Mouse (Mus musculus): ENCODE data around the gene Wasl. TPM values are rescaled to one million over a fixed set of nuclear protein-coding genes. Genes with fewer than 3 reads are reported as not detected.
A peak's percentile ranks its signal among the peaks of the same experiment; 100 is the strongest.

Gene Wasl
- polyA plus RNA-seq, 1 experiment from 2014 or later: 76.6 TPM

DNA sequence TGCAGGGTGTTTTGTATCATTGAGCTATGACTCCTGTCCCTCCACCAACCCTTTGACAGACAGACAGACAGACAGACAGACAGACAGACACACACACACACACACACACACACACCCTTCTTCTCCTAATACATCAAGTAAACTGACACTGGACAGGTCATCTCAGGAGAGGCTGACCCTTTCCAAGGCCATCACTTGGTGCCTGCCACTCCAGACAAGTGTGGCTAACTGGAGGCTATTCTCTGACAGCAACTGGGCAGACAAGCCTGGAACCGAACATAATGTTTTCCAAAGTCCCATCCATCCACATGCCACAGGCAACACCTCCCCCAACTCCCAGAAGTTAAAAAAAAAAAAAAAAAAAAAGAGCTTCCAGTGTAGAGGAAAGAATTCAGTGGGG lies 63.1 kb downstream of the Wasl start:
- ATAC-seq (ENCODE audit: insufficient number of reproducible peaks, low FRiP score, low TSS enrichment, low read depth): no peak
- H3K27ac ChIP-seq (replicated peaks): no peak overlapping the region
- no peak overlapping the region for H3K4me3 ChIP-seq (replicated peaks)
- H3K9ac ChIP-seq: no peak overlapping the region
- H3K27me3 ChIP-seq: no peaks in the 10 kb centered on the region
- H3K4me1 ChIP-seq: no peaks in the 10 kb centered on the region
- WGBS: 31% methylated on average over 1 of the region's 1 CpGs
- H3K36me3 ChIP-seq: no peaks in the 10 kb centered on the region
- H3K4me2 ChIP-seq (replicated peaks): no peak overlapping the region
- H3K9me3 ChIP-seq (replicated peaks): no peaks in the 10 kb centered on the region

DNA sequence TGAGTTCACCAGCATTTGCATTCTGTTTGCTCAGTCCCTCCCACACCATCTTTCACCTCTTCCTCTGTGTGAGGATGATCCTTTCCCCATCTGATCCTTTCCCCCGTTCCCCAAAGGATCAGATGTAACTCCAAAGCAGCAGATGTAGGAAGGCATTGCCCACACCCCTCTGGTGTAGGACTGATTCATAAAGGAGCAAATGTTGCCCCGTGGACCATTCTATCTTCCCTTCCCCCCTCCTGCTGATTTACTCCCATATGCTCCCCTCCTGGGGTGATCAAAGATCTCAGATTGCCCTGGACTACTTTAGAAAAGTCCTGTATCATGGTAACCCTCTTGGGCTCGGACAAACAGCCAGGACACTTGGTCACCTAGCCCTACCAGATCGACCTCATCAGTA lies 64.1 kb downstream of the Wasl start:
- no peaks in the 10 kb centered on the region for H3K4me1 ChIP-seq
- H3K27ac ChIP-seq (replicated peaks): no peak overlapping the region
- no peak for ATAC-seq (ENCODE audit: insufficient number of reproducible peaks, low FRiP score, low TSS enrichment, low read depth)
- H3K36me3 ChIP-seq: no peaks in the 10 kb centered on the region
- no peaks in the 10 kb centered on the region for H3K9me3 ChIP-seq (replicated peaks)
- WGBS: 75% methylated on average over 4 of the region's 4 CpGs
- no peaks in the 10 kb centered on the region for H3K27me3 ChIP-seq
- H3K4me2 ChIP-seq (replicated peaks): no peak overlapping the region
- no peak overlapping the region for H3K4me3 ChIP-seq (replicated peaks)
- no peak overlapping the region for H3K9ac ChIP-seq

DNA sequence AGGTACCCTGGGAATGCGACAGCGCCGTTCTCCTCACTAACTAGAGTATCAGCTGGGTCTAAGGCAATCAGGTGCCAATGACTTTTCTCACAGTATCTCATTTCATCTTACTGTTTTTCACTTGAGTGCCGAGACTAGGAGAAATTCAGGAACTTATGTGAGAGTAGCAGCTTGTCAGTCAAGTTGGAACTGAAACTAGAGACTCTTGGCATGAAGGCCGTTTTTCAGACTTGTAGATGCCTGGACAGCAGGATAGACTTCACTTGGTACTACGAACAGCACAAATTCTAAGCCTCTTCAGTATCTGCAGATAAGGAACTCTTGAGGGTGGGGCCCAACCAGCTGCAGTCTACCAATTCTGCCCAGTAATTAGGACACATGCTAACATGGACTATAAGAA lies 64.7 kb downstream of the Wasl start:
- H3K27me3 ChIP-seq: no peaks in the 10 kb centered on the region
- 81% methylated on average over 6 of the region's 6 CpGs for WGBS
- H3K27ac ChIP-seq (replicated peaks): no peak overlapping the region
- no peaks in the 10 kb centered on the region for H3K36me3 ChIP-seq
- no peak overlapping the region for H3K4me2 ChIP-seq (replicated peaks)
- no peaks in the 10 kb centered on the region for H3K4me1 ChIP-seq
- no peak overlapping the region for H3K9ac ChIP-seq
- H3K4me3 ChIP-seq (replicated peaks): no peak overlapping the region
- no peak for ATAC-seq (ENCODE audit: insufficient number of reproducible peaks, low FRiP score, low TSS enrichment, low read depth)
- H3K9me3 ChIP-seq (replicated peaks): no peaks in the 10 kb centered on the region

DNA sequence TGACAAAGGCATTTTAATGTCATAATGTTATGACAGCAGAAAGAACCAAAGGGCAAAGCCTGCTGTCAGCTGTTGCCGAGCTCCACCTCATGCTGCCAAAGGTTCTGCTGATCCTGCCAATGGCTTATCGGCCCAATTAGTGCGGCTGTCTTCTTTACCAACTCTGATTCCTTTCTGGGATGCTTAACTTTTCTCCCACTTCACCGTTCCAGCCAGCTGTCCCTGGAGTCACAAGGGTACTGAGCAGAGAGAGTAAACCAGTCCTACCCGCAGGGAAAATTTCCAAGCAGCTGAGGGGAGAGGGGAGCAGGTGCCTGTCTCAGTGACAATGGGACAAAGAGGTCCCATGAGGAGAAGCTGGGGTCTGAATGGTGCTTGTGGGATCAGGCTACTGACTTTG lies 65.2 kb downstream of the Wasl start:
- Histone ChIP-seq H3K9me3 (replicated peaks) (no peaks in the 10 kb centered on the region), H3K36me3 (no peaks in the 10 kb centered on the region), H3K27me3 (no peaks in the 10 kb centered on the region), H3K4me1 (no peaks in the 10 kb centered on the region), H3K4me2 (replicated peaks) (no peak overlapping the region), H3K4me3 (replicated peaks) (no peak overlapping the region), H3K9ac (no peak overlapping the region), H3K27ac (replicated peaks) (no peak overlapping the region)
- no peak; the same call in 1 of the 2 replicates for ATAC-seq (ENCODE audit: insufficient number of reproducible peaks, low FRiP score, low TSS enrichment, low read depth)
- 83% methylated on average over 5 of the region's 5 CpGs for WGBS

DNA sequence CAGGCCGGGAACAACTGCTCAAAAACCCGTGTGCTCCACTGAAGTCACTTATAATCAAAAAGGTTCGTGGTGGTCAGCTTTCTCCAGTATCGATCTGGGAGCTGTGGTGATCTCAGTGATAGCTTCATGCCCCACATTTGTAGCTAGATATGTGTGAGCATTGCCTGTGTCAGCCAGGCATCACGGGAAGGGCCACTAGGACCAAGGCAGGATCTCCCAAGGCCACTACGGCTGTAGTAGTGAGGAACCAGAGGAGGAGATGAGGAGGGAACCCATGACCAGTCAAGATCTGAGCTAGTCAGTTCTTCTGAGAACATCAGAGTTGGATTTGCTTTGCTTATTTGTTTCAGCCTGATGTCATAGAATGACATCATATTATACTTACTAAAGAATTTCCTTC lies 65.6 kb downstream of the Wasl start:
- no peak for ATAC-seq (ENCODE audit: insufficient number of reproducible peaks, low FRiP score, low TSS enrichment, low read depth)
- no peaks in the 10 kb centered on the region for H3K4me1 ChIP-seq
- H3K27me3 ChIP-seq: no peaks in the 10 kb centered on the region
- H3K9me3 ChIP-seq (replicated peaks): no peaks in the 10 kb centered on the region
- H3K4me2 ChIP-seq (replicated peaks): no peak overlapping the region
- H3K27ac ChIP-seq (replicated peaks): no peak overlapping the region
- WGBS: 88% methylated on average over 6 of the region's 6 CpGs
- no peaks in the 10 kb centered on the region for H3K36me3 ChIP-seq
- H3K4me3 ChIP-seq (replicated peaks): no peak overlapping the region
- no peak overlapping the region for H3K9ac ChIP-seq

DNA sequence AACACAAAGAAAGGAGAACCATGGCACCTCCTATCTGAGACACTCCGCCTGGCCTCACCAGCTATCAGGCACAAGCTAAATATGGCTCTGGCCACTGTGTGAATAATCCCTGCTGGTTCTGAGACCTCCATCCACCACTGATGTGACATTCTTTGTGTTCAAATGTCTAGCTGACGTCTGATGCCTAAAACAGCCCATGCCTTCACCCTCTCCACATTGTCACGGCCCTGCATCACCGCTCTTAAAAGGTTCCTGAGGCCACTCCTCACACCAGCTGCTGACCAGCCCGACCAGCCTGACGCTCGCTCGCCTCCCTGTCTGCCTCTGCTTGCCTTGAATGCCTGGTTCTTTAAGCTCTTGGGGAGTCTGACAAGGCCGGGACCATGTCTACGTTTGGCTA lies 67.3 kb downstream of the Wasl start, which contains the start of gene Lmod2:
Gene Lmod2 (plus strand): TSS at position 263 of the 400 bp plus-strand sequence.
- no peak for ATAC-seq (ENCODE audit: insufficient number of reproducible peaks, low FRiP score, low TSS enrichment, low read depth)
- H3K4me2 ChIP-seq (replicated peaks): no peak within 1 kb of the TSS
- no peak within 1 kb of the TSS for H3K27ac ChIP-seq (replicated peaks)
- 70% methylated on average over 10 of the region's 10 CpGs for WGBS
- H3K9ac ChIP-seq: no peak within 1 kb of the TSS
- no peaks in the 10 kb centered on the region for H3K36me3 ChIP-seq
- no peaks in the 10 kb centered on the region for H3K27me3 ChIP-seq
- no peaks in the 10 kb centered on the region for H3K4me1 ChIP-seq
- no peak within 1 kb of the TSS for H3K4me3 ChIP-seq (replicated peaks)
- no peaks in the 10 kb centered on the region for H3K9me3 ChIP-seq (replicated peaks)

DNA sequence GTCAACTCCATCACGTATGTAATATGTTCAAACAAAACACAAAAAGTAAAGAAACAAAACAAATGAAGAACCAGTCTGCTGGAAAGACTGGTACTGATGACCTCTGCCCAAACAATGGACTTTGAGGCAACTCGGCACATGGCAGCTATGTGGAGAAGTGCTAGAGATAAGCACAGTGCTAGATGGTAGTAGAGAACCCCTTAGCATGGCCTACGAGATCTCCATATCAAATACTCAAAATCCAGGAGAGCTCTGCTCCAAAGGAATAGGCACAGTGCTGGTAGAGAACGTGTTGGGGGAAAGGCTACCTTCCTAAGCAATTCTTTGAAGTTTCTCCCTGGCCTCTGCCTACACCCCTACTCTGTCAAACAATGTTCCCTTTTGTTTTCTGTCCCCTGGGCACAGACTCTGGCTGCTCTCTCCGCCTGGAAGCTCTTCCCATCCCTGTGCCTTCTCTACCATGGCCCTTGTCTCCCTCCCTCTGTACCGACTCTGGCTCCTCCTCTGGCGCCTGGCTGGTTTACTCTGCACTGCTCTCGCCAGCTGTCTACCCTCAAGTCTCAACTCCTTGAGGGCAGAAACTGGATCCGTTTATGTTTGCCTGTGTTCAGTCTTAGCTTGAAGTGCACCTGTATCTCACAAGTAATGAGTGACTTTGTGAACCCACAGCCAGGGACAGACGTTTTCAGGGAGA lies 73.1 kb downstream of the Wasl start:
- 26% methylated on average over 10 of the region's 10 CpGs for WGBS
- Histone ChIP-seq H3K27ac (replicated peaks) (no peak overlapping the region), H3K4me1 (no peaks in the 10 kb centered on the region), H3K27me3 (no peaks in the 10 kb centered on the region), H3K36me3 (no peaks in the 10 kb centered on the region), H3K4me3 (replicated peaks) (no peak overlapping the region), H3K9ac (no peak overlapping the region), H3K9me3 (replicated peaks) (no peaks in the 10 kb centered on the region), H3K4me2 (replicated peaks) (no peak overlapping the region)
- ATAC-seq (ENCODE audit: insufficient number of reproducible peaks, low FRiP score, low TSS enrichment, low read depth): peak; percentile 72

DNA sequence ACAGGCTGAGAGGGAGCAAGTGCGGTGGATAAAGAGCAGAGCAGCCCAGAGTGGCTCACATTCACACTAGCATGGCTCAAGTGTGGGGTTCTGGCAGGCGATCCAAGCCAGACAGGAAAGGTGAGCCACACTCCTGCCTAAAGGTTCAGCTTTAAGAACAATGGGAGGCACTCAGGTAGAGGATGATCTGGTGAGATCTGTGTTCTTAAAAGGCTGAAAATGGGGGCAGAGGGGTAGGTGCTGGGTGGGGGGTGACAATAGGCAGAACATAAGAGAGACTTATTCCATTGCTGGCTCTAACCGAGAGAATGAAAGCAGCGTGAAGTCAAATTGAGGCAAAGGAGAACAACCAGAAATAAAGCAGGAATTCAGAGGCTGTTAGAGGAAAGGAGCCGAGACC lies 74.5 kb downstream of the Wasl start:
- Histone ChIP-seq H3K27me3 (no peaks in the 10 kb centered on the region), H3K4me2 (replicated peaks) (no peak overlapping the region), H3K9ac (no peak overlapping the region), H3K36me3 (no peaks in the 10 kb centered on the region), H3K27ac (replicated peaks) (no peak overlapping the region), H3K4me3 (replicated peaks) (no peak overlapping the region), H3K4me1 (no peaks in the 10 kb centered on the region), H3K9me3 (replicated peaks) (no peaks in the 10 kb centered on the region)
- WGBS: 74% methylated on average over 5 of the region's 5 CpGs
- no peak for ATAC-seq (ENCODE audit: insufficient number of reproducible peaks, low FRiP score, low TSS enrichment, low read depth)

DNA sequence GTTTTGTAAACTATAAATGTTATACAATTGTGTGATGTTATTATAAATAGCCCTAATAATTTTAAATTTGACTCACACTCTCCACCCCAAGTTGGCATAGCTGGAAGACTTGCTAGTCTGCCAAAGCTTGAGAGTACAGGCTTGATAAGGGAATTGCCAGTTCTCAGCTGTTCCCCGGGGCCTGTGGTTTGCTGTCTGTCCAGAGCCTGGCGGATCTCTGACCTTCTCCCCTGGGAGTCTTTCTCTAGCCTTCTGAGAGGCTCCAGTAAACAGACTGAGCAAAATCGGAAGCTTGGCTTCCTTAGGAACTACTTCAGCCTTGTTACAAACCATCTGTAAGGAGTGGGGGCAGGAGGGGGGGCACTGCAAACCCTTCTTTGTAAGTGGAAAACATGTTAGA lies 77.9 kb downstream of the Wasl start:
- Histone ChIP-seq H3K27me3 (no peaks in the 10 kb centered on the region), H3K9ac (no peak overlapping the region), H3K4me3 (replicated peaks) (no peak overlapping the region), H3K4me2 (replicated peaks) (no peak overlapping the region), H3K4me1 (no peaks in the 10 kb centered on the region), H3K27ac (replicated peaks) (no peak overlapping the region), H3K36me3 (no peaks in the 10 kb centered on the region), H3K9me3 (replicated peaks) (no peaks in the 10 kb centered on the region)
- no peak for ATAC-seq (ENCODE audit: insufficient number of reproducible peaks, low FRiP score, low TSS enrichment, low read depth)
- 30% methylated on average over 3 of the region's 3 CpGs for WGBS

DNA sequence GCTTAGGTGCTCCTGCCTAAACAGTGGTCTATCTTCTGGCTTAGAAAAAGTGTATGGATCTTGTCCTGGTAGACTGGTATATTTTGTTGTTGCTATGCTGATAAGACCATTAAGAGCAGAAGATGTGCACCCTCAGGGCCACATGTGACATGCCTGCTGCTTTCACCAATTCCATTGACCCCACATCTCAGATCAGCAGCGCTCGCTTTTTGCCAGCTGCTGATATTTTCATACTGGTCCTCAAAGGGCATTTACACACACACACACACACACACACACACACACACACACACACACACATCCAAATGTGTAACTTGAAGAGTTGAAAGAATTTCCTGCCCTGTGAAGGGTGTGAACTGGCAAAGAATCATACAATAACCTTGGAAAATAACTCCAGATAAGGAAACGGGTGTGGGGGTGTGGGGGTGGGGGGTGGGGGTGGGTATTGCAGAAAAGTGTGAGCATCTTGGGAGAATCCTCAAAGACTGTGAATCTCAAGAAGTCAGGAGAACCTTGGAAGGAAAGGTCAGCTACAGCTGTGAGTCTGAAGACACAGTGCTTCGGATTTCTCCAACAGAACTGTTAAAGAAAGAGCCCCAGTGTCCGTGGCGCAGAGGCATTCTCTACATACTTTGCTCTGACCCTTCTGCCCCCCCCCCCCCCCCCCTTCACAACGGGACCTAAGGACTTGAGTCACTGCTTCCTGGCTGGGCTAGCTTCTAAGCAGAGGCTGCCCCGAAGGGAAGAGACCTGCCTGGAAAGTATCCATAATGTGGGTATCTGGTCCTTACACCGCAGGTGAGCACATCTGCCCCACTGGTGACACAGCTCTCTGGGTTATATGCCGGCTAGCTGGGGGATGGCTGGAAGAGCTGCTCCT lies 79.1 kb downstream of the Wasl start:
- Histone ChIP-seq H3K4me3 (replicated peaks) (no peak overlapping the region), H3K4me2 (replicated peaks) (no peak overlapping the region), H3K27ac (replicated peaks) (no peak overlapping the region), H3K4me1 (no peaks in the 10 kb centered on the region), H3K36me3 (no peaks in the 10 kb centered on the region), H3K9me3 (replicated peaks) (no peaks in the 10 kb centered on the region), H3K9ac (no peak overlapping the region), H3K27me3 (no peaks in the 10 kb centered on the region)
- ATAC-seq (ENCODE audit: insufficient number of reproducible peaks, low FRiP score, low TSS enrichment, low read depth): no peak
- 26% methylated on average over 10 of the region's 10 CpGs for WGBS

DNA sequence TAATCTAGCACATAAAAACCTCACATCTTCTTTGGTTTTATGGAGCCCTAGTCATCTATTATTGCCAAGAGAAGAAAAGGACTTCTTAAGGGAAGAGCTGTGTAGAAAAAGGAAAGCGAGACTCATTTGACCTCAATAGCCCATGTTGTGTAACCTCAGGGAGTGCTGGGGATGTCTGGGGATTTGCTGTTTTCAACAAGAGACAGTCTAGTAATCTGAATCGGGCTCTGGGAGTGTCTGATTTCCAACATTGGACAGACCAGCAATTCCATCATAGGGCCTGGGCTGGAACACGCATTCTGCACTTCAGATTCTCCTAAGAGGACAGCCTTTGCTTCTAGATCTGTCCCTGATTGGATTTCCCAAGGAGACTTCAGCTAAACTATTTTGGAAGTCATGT lies 81.4 kb downstream of the Wasl start:
- no peak for ATAC-seq (ENCODE audit: insufficient number of reproducible peaks, low FRiP score, low TSS enrichment, low read depth)
- no peak overlapping the region for H3K4me2 ChIP-seq (replicated peaks)
- H3K9me3 ChIP-seq (replicated peaks): no peaks in the 10 kb centered on the region
- no peak overlapping the region for H3K4me3 ChIP-seq (replicated peaks)
- 68% methylated on average over 3 of the region's 3 CpGs for WGBS
- no peaks in the 10 kb centered on the region for H3K36me3 ChIP-seq
- no peaks in the 10 kb centered on the region for H3K27me3 ChIP-seq
- H3K4me1 ChIP-seq: no peaks in the 10 kb centered on the region
- H3K27ac ChIP-seq (replicated peaks): no peak overlapping the region
- no peak overlapping the region for H3K9ac ChIP-seq

DNA sequence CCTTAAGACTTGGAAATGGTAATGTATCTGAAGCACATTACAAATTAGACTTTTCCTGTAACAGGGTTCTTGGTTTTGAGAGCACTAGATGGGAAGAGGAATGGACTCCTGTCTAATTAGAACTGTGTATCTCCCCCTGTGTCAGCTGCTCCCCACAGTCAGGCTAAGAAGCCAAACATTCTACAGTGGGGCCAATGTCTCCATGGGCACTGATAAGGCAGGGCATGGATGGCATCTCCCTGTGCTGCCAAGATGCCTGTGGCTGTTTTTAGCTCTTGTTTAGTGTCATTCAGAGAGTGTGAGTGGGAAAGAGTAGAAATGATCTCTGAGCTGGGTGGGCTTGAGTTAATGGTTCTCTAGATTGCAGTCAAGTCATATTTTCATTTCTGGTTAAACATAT lies 91.5 kb downstream of the Wasl start:
- Histone ChIP-seq H3K4me3 (replicated peaks) (no peak overlapping the region), H3K9me3 (replicated peaks) (no peaks in the 10 kb centered on the region), H3K4me2 (replicated peaks) (no peak overlapping the region), H3K4me1 (no peaks in the 10 kb centered on the region), H3K27me3 (no peaks in the 10 kb centered on the region), H3K9ac (no peak overlapping the region), H3K36me3 (no peaks in the 10 kb centered on the region), H3K27ac (replicated peaks) (no peak overlapping the region)
- no peak for ATAC-seq (ENCODE audit: insufficient number of reproducible peaks, low FRiP score, low TSS enrichment, low read depth)
